Mouse (Mus musculus): ENCODE measurements at regions not wholly inside any gene's neighbourhood (a gene's known extent, or its start where the extent isn't known, plus 50 kb on each side); places are given as distances from the start of the nearest gene placed in this dataset.

GRCm38 (mm10) chr1:161704527-161704926, 83.8 kb downstream of the Fasl start:
- DNase-seq (ENCODE audit: low spot score, missing footprints), result no peak
- ATAC-seq (ENCODE audit: low FRiP score), result no peak
- H3K4me3 ChIP-seq (ENCODE audit: low read depth, low read length), result no peak overlapping the region
- H3K9me3 ChIP-seq (ENCODE audit: control insufficient read depth, low read length), result no peaks in the 10 kb centered on the region
- 76% methylated on average over 3 of the region's 3 CpGs for WGBS
- H3K27me3 ChIP-seq (ENCODE audit: control insufficient read depth, insufficient read depth, low read length), result no peaks in the 10 kb centered on the region
- no peak overlapping the region for H3K4me2 ChIP-seq
- no peak overlapping the region for H3K27ac ChIP-seq (ENCODE audit: low read depth, low read length)
- no peak overlapping the region for H3K9ac ChIP-seq (ENCODE audit: low read length)
- no peaks in the 10 kb centered on the region for H3K4me1 ChIP-seq (ENCODE audit: control insufficient read depth, insufficient read depth, low read length)
- H3K36me3 ChIP-seq (ENCODE audit: control insufficient read depth, insufficient read depth, low read length), result no peaks in the 10 kb centered on the region

GRCm38 (mm10) chr1:161695886-161696285, 92.4 kb downstream of the Fasl start:
- H3K9ac ChIP-seq (ENCODE audit: low read length), result no peak overlapping the region
- DNase-seq (ENCODE audit: low spot score, missing footprints), result no peak

GRCm38 (mm10) chr1:161693768-161694160, 94.5 kb downstream of the Fasl start:
- ATAC-seq (ENCODE audit: low FRiP score), result no peak
- 78% methylated on average over 6 of the region's 6 CpGs for WGBS
- no peak overlapping the region for H3K27ac ChIP-seq (ENCODE audit: low read depth, low read length)

More at GRCm38 (mm10) chr1:161695886-161696285, 92.4 kb downstream of the Fasl start:
- H3K4me3 ChIP-seq (ENCODE audit: low read depth, low read length), result no peak overlapping the region
- no peaks in the 10 kb centered on the region for H3K9me3 ChIP-seq (ENCODE audit: control insufficient read depth, low read length)
- peak; percentile 70; the same call in 1 of the 2 replicates for ATAC-seq (ENCODE audit: low FRiP score)
- 28% methylated on average over 5 of the region's 5 CpGs for WGBS
- H3K27ac ChIP-seq (ENCODE audit: low read depth, low read length), result no peak overlapping the region
- no peaks in the 10 kb centered on the region for H3K4me1 ChIP-seq (ENCODE audit: control insufficient read depth, insufficient read depth, low read length)
- H3K36me3 ChIP-seq (ENCODE audit: control insufficient read depth, insufficient read depth, low read length), result no peaks in the 10 kb centered on the region
- no peaks in the 10 kb centered on the region for H3K27me3 ChIP-seq (ENCODE audit: control insufficient read depth, insufficient read depth, low read length)
- H3K4me2 ChIP-seq, result no peak overlapping the region

GRCm38 (mm10) chr1:161692836-161693767, 95.2 kb downstream of the Fasl start:
- ATAC-seq (ENCODE audit: low FRiP score) (no peak), DNase-seq (ENCODE audit: low spot score, missing footprints) (no peak)
- H3K9ac ChIP-seq (ENCODE audit: low read length), result no peak overlapping the region
- no peaks in the 10 kb centered on the region for H3K36me3 ChIP-seq (ENCODE audit: control insufficient read depth, insufficient read depth, low read length)
- no peaks in the 10 kb centered on the region for H3K4me1 ChIP-seq (ENCODE audit: control insufficient read depth, insufficient read depth, low read length)
- H3K9me3 ChIP-seq (ENCODE audit: control insufficient read depth, low read length), result no peaks in the 10 kb centered on the region
- no peak overlapping the region for H3K4me2 ChIP-seq
- H3K27me3 ChIP-seq (ENCODE audit: control insufficient read depth, insufficient read depth, low read length), result no peaks in the 10 kb centered on the region
- H3K4me3 ChIP-seq (ENCODE audit: low read depth, low read length), result no peak overlapping the region
- 82% methylated on average over 14 of the region's 14 CpGs for WGBS
- H3K27ac ChIP-seq (ENCODE audit: low read depth, low read length), result no peak overlapping the region

More at GRCm38 (mm10) chr1:161693768-161694160, 94.5 kb downstream of the Fasl start:
- Histone ChIP-seq H3K9ac (ENCODE audit: low read length) (no peak overlapping the region), H3K4me1 (ENCODE audit: control insufficient read depth, insufficient read depth, low read length) (no peaks in the 10 kb centered on the region), H3K36me3 (ENCODE audit: control insufficient read depth, insufficient read depth, low read length) (no peaks in the 10 kb centered on the region), H3K9me3 (ENCODE audit: control insufficient read depth, low read length) (no peaks in the 10 kb centered on the region), H3K4me2 (no peak overlapping the region), H3K4me3 (ENCODE audit: low read depth, low read length) (no peak overlapping the region), H3K27me3 (ENCODE audit: control insufficient read depth, insufficient read depth, low read length) (no peaks in the 10 kb centered on the region)
- DNase-seq (ENCODE audit: low spot score, missing footprints), result no peak

GRCm38 (mm10) chr1:161688946-161689345, 99.3 kb downstream of the Fasl start:
- 56% methylated on average over 3 of the region's 3 CpGs for WGBS
- ATAC-seq (ENCODE audit: low FRiP score), result peak; percentile 22; the same call in 1 of the 2 replicates
- Histone ChIP-seq H3K27ac (ENCODE audit: low read depth, low read length) (no peak overlapping the region), H3K27me3 (ENCODE audit: control insufficient read depth, insufficient read depth, low read length) (no peaks in the 10 kb centered on the region), H3K4me3 (ENCODE audit: low read depth, low read length) (no peak overlapping the region), H3K4me2 (no peak overlapping the region), H3K36me3 (ENCODE audit: control insufficient read depth, insufficient read depth, low read length) (no peaks in the 10 kb centered on the region), H3K9me3 (ENCODE audit: control insufficient read depth, low read length) (no peaks in the 10 kb centered on the region), H3K4me1 (ENCODE audit: control insufficient read depth, insufficient read depth, low read length) (no peaks in the 10 kb centered on the region), H3K9ac (ENCODE audit: low read length) (no peak overlapping the region)
- DNase-seq (ENCODE audit: low spot score, missing footprints), result no peak

GRCm38 (mm10) chr1:161687548-161687947, 100.7 kb downstream of the Fasl start:
- ATAC-seq (ENCODE audit: low FRiP score) (peak; percentile 74), DNase-seq (ENCODE audit: low spot score, missing footprints) (peak; percentile 98)
- no peak overlapping the region for H3K9ac ChIP-seq (ENCODE audit: low read length)
- WGBS, result 29% methylated on average over 12 of the region's 12 CpGs
- no peaks in the 10 kb centered on the region for H3K9me3 ChIP-seq (ENCODE audit: control insufficient read depth, low read length)
- no peak overlapping the region for H3K4me2 ChIP-seq
- no peaks in the 10 kb centered on the region for H3K4me1 ChIP-seq (ENCODE audit: control insufficient read depth, insufficient read depth, low read length)
- H3K27me3 ChIP-seq (ENCODE audit: control insufficient read depth, insufficient read depth, low read length), result no peaks in the 10 kb centered on the region
- H3K27ac ChIP-seq (ENCODE audit: low read depth, low read length), result no peak overlapping the region
- no peak overlapping the region for H3K4me3 ChIP-seq (ENCODE audit: low read depth, low read length)
- H3K36me3 ChIP-seq (ENCODE audit: control insufficient read depth, insufficient read depth, low read length), result no peaks in the 10 kb centered on the region

GRCm38 (mm10) chr1:161680558-161680957, 107.7 kb downstream of the Fasl start:
- 90% methylated on average over 6 of the region's 6 CpGs for WGBS
- no peak for ATAC-seq (ENCODE audit: low FRiP score)

GRCm38 (mm10) chr1:161670937-161671336, 117.4 kb downstream of the Fasl start:
- no peak overlapping the region for H3K4me3 ChIP-seq (ENCODE audit: low read depth, low read length)
- ATAC-seq (ENCODE audit: low FRiP score) (no peak), DNase-seq (ENCODE audit: low spot score, missing footprints) (no peak)
- no peaks in the 10 kb centered on the region for H3K4me1 ChIP-seq (ENCODE audit: control insufficient read depth, insufficient read depth, low read length)
- H3K27me3 ChIP-seq (ENCODE audit: control insufficient read depth, insufficient read depth, low read length), result no peaks in the 10 kb centered on the region
- no peak overlapping the region for H3K9ac ChIP-seq (ENCODE audit: low read length)
- H3K4me2 ChIP-seq, result no peak overlapping the region
- 92% methylated on average over 5 of the region's 5 CpGs for WGBS
- no peak overlapping the region for H3K27ac ChIP-seq (ENCODE audit: low read depth, low read length)
- no peaks in the 10 kb centered on the region for H3K9me3 ChIP-seq (ENCODE audit: control insufficient read depth, low read length)
- H3K36me3 ChIP-seq (ENCODE audit: control insufficient read depth, insufficient read depth, low read length), result no peaks in the 10 kb centered on the region

More at GRCm38 (mm10) chr1:161680558-161680957, 107.7 kb downstream of the Fasl start:
- Histone ChIP-seq H3K27ac (ENCODE audit: low read depth, low read length) (no peak overlapping the region), H3K36me3 (ENCODE audit: control insufficient read depth, insufficient read depth, low read length) (no peaks in the 10 kb centered on the region), H3K9ac (ENCODE audit: low read length) (no peak overlapping the region), H3K27me3 (ENCODE audit: control insufficient read depth, insufficient read depth, low read length) (no peaks in the 10 kb centered on the region), H3K9me3 (ENCODE audit: control insufficient read depth, low read length) (no peaks in the 10 kb centered on the region), H3K4me2 (no peak overlapping the region), H3K4me3 (ENCODE audit: low read depth, low read length) (no peak overlapping the region), H3K4me1 (ENCODE audit: control insufficient read depth, insufficient read depth, low read length) (no peaks in the 10 kb centered on the region)
- DNase-seq (ENCODE audit: low spot score, missing footprints), result no peak

- DNase-seq (ENCODE audit: low spot score, missing footprints), result no peak
- Histone ChIP-seq H3K27ac (ENCODE audit: low read depth, low read length) (no peak overlapping the region), H3K4me3 (ENCODE audit: low read depth, low read length) (no peak overlapping the region), H3K4me1 (ENCODE audit: control insufficient read depth, insufficient read depth, low read length) (no peaks in the 10 kb centered on the region), H3K36me3 (ENCODE audit: control insufficient read depth, insufficient read depth, low read length) (no peaks in the 10 kb centered on the region), H3K4me2 (no peak overlapping the region), H3K9me3 (ENCODE audit: control insufficient read depth, low read length) (no peaks in the 10 kb centered on the region), H3K27me3 (ENCODE audit: control insufficient read depth, insufficient read depth, low read length) (no peaks in the 10 kb centered on the region), H3K9ac (ENCODE audit: low read length) (no peak overlapping the region)
- 73% methylated on average over 3 of the region's 3 CpGs for WGBS
- no peak for ATAC-seq (ENCODE audit: low FRiP score)
Measured at GRCm38 (mm10) chr1:161664321-161664720, 124.0 kb downstream of the Fasl start.

Data from midbrain, embryonic 11.5 days (tissue).